In genomic region chr1:40805351-40805750, GRCm38 (mm10) we compare ENCODE assay signal across 14 mouse cellular contexts. TPM values are rescaled to one million over a fixed set of nuclear protein-coding genes. Genes with fewer than 3 reads are reported as not detected.
DNase-seq lines count a peak whose midpoint lies in the region; ATAC-seq and TF ChIP-seq lines count a peak whose summit lies in the region.
"Had no signal": no experiment of that assay in that cellular context is flagged by ENCODE, and none has a peak within 500 bp of the region (broad histone marks: within the 10 kb centered on the region; RNA-seq: fewer than 3 reads in every experiment).

TSS of gene Tmem182 (plus strand) at chr1:40805601.

- no peak within 1 kb of the TSS for H3K4me3 ChIP-seq in kidney, adult 2 months (ENCODE audit: insufficient read depth, low read depth, low read length)
- no peak within 1 kb of the TSS for H3K4me3 ChIP-seq in forebrain, embryonic 14.5 days (ENCODE audit: low read depth, low read length)
- no peak within 1 kb of the TSS for H3K4me3 ChIP-seq in forebrain, postnatal 0 days (ENCODE audit: low read depth, low read length)

- no peaks in the 10 kb centered on the region for H3K36me3 ChIP-seq in kidney, adult 2 months (ENCODE audit: control insufficient read depth, insufficient read depth, low read length)
- H3K36me3 ChIP-seq in forebrain, embryonic 14.5 days (ENCODE audit: control insufficient read depth, insufficient read depth, low read length) = no peaks in the 10 kb centered on the region
- no peaks in the 10 kb centered on the region for H3K36me3 ChIP-seq in forebrain, postnatal 0 days (ENCODE audit: insufficient read depth)

- 57% methylated on average over 9 of the region's 9 CpGs for WGBS in kidney, adult 2 months
- WGBS in forebrain, embryonic 14.5 days = 62% methylated on average over 9 of the region's 9 CpGs
- WGBS in forebrain, postnatal 0 days = 60% methylated on average over 9 of the region's 9 CpGs

- no peaks in the 10 kb centered on the region for H3K27me3 ChIP-seq in kidney, adult 2 months (replicated peaks; ENCODE audit: control insufficient read depth, insufficient read depth, low read length)
- H3K27me3 ChIP-seq in forebrain, embryonic 14.5 days (replicated peaks; ENCODE audit: control insufficient read depth, insufficient read depth, low read length) = no peaks in the 10 kb centered on the region
- H3K27me3 ChIP-seq in forebrain, postnatal 0 days (ENCODE audit: insufficient read depth, low read length) = no peaks in the 10 kb centered on the region

- H3K9ac ChIP-seq in forebrain, embryonic 14.5 days (ENCODE audit: low read length) = no peak within 1 kb of the TSS
- H3K9ac ChIP-seq in forebrain, postnatal 0 days = no peak within 1 kb of the TSS

- peak; percentile 32 for DNase-seq in kidney, adult 2 months
- no peak for DNase-seq in kidney, adult 8-10 months
- DNase-seq in adrenal gland, postnatal 25 days = peak; percentile 38
- DNase-seq in heart, adult 11 months = peak; percentile 99
- DNase-seq in heart, postnatal 10 days = peak; percentile 89 to 90
- DNase-seq in forebrain, embryonic 14.5 days (ENCODE audit: low spot score) = no peak
- DNase-seq in forebrain, postnatal 0 days = no peak
- no peak for DNase-seq in left cerebral cortex, postnatal 4 days
- DNase-seq: cerebellum, adult 9-10 months; spleen, adult 18-20 months; thymus, adult 2 months had no signal

- TF ChIP-seq POLR2A in kidney, adult 2 months (IDR thresholded peaks at IDR 0.05; ENCODE audit: low read depth, low read length) = no peak

- TF ChIP-seq CTCF in kidney, adult 2 months (conservative IDR thresholded peaks at IDR 0.05; ENCODE audit: insufficient read depth, insufficient read length, low read depth, low read length) = no peak
- no peak for TF ChIP-seq CTCF in forebrain, postnatal 0 days (IDR thresholded peaks at IDR 0.05; ENCODE audit: low read depth)

- H3K4me2 ChIP-seq in forebrain, embryonic 14.5 days (ENCODE audit: low read length) = no peak within 1 kb of the TSS
- H3K4me2 ChIP-seq in forebrain, postnatal 0 days (ENCODE audit: low read depth) = no peak within 1 kb of the TSS

- H3K27ac ChIP-seq in kidney, adult 2 months (ENCODE audit: insufficient read depth, low read depth, low read length) = no peak within 1 kb of the TSS
- no peak within 1 kb of the TSS for H3K27ac ChIP-seq in forebrain, embryonic 14.5 days (ENCODE audit: low read depth, low read length)
- H3K27ac ChIP-seq in forebrain, postnatal 0 days (ENCODE audit: low read depth, low read length) = no peak within 1 kb of the TSS
- H3K27ac ChIP-seq: kidney, postnatal 0 days had no signal

- intact Hi-C loops in heart, postnatal 10 days (cut with DNase I) = no loop called here
- intact Hi-C loops in left cerebral cortex, postnatal 4 days (cut with DNase I) = no loop called here

- H3K9me3 ChIP-seq in forebrain, embryonic 14.5 days (replicated peaks; ENCODE audit: control insufficient read depth, low read length) = no peaks in the 10 kb centered on the region
- no peaks in the 10 kb centered on the region for H3K9me3 ChIP-seq in forebrain, postnatal 0 days (ENCODE audit: low read length)

- no peak for ATAC-seq in forebrain, embryonic 14.5 days
- no peak for ATAC-seq in forebrain, postnatal 0 days

- H3K4me1 ChIP-seq in kidney, adult 2 months (ENCODE audit: control insufficient read depth, insufficient read depth, low read length) = no peaks in the 10 kb centered on the region
- H3K4me1 ChIP-seq in forebrain, embryonic 14.5 days (ENCODE audit: control insufficient read depth, insufficient read depth, low read length) = no peaks in the 10 kb centered on the region
- no peaks in the 10 kb centered on the region for H3K4me1 ChIP-seq in forebrain, postnatal 0 days (ENCODE audit: insufficient read depth)

RNA-seq across cellular contexts. Expression of gene Tmem182, which starts in this region (rescaled TPM):
- polyA plus RNA-seq in kidney, adult 2 months (2012; rRNA removed) = 0.95 and 2.4 TPM in 2 replicates
- 0.76 and 1.4 TPM in 2 replicates for total RNA-seq in adrenal gland, postnatal 25 days (2021)
- 100 to 1,000 TPM; 124 to 131 TPM for total RNA-seq in heart, postnatal 10 days (2021)
- not detected in 2 replicates for polyA plus RNA-seq in forebrain, embryonic 14.5 days (2014; fragmentation: Nextera tagmentation; extraction: Ambion mirVana)
- total RNA-seq in forebrain, postnatal 0 days (2014; rRNA removed) = 0.08 and 0.24 TPM in 2 replicates
- polyA plus RNA-seq in forebrain, postnatal 0 days (2015; fragmentation: Nextera tagmentation; extraction: Ambion mirVana) = 0.13 and 0.27 TPM in 2 replicates
- total RNA-seq in left cerebral cortex, postnatal 4 days (2021) = under 1 TPM in 1 of 2 experiments, not detected in 1; 0.18 TPM
- total RNA-seq: monocyte, adult 5-6 weeks had no signal
- polyA plus RNA-seq: liver, adult 2 months had no signal

Comparison
In these comparisons a context has a peak if more than half of its experiments do, and no peak if none do; other contexts are left out.
1. RNA of gene Tmem182 (total RNA-seq): 124 to 131 TPM in heart, postnatal 10 days; 0.76 to 1.4 TPM in adrenal gland, postnatal 25 days, 0.08 to 0.24 TPM in forebrain, postnatal 0 days and 0.18 TPM in left cerebral cortex, postnatal 4 days; every median in the first group is over 10 times any median in the second.
2. DNase-seq: peak in kidney, adult 2 months (single experiment), adrenal gland, postnatal 25 days (single experiment), heart, adult 11 months (single experiment) and heart, postnatal 10 days (2 of 2); none in kidney, adult 8-10 months (0 of 2), forebrain, embryonic 14.5 days (single experiment), forebrain, postnatal 0 days (single experiment) and left cerebral cortex, postnatal 4 days (single experiment).